Comparison of ENCODE assay signal across 35 mouse cellular contexts in genomic region chr19:47927032-47927431, GRCm38 (mm10). TPM values are rescaled to one million over a fixed set of nuclear protein-coding genes. Genes with fewer than 3 reads are reported as not detected.
"Had no signal": no experiment of that assay in that cellular context is flagged by ENCODE, and none has a peak within 500 bp of the region (broad histone marks: within the 10 kb centered on the region; RNA-seq: fewer than 3 reads in every experiment).

No protein-coding gene starts in this region.

- H3K36me3 ChIP-seq: embryonic facial prominence, embryonic 10.5 days; embryonic facial prominence, embryonic 12.5 days; embryonic facial prominence, embryonic 13.5 days; embryonic facial prominence, embryonic 15.5 days; forebrain, embryonic 10.5 days; forebrain, embryonic 12.5 days; forebrain, embryonic 15.5 days had no signal

- H3K27ac ChIP-seq: embryonic facial prominence, embryonic 10.5 days; embryonic facial prominence, embryonic 12.5 days; embryonic facial prominence, embryonic 13.5 days; embryonic facial prominence, embryonic 15.5 days; forebrain, embryonic 10.5 days; forebrain, embryonic 12.5 days; forebrain, embryonic 13.5 days; forebrain, embryonic 15.5 days; gastrocnemius, adult 2 months; heart, adult 2 months had no signal

- H3K9me3 ChIP-seq: embryonic facial prominence, embryonic 12.5 days; embryonic facial prominence, embryonic 13.5 days; embryonic facial prominence, embryonic 15.5 days; forebrain, embryonic 10.5 days; forebrain, embryonic 13.5 days; forebrain, embryonic 15.5 days had no signal

- H3K4me1 ChIP-seq: embryonic facial prominence, embryonic 12.5 days; forebrain, embryonic 10.5 days; forebrain, embryonic 12.5 days; forebrain, embryonic 13.5 days; forebrain, embryonic 15.5 days had no signal

- ATAC-seq: forebrain, embryonic 13.5 days; forebrain, embryonic 14.5 days; forebrain, embryonic 15.5 days; forebrain, embryonic 16.5 days; forebrain, postnatal 0 days had no signal

- DNase-seq: cerebellum, adult 8-10 months; cerebellum, adult 9-10 months; cerebellum, adult 9-11 months; cerebellum, postnatal 10 days; cerebellum, postnatal 14 days; cerebellum, postnatal 25 days; cerebellum, postnatal 36 days; embryo, embryonic 11 days; forebrain, postnatal 0 days; gastrocnemius, adult 2 months; gastrocnemius, postnatal 10 days; gastrocnemius, postnatal 14 days; gastrocnemius, postnatal 25 days; gastrocnemius, postnatal 36 days; heart, adult 11 months; heart, adult 18-20 months; heart, adult 2 months had no signal

- H3K4me3 ChIP-seq: embryonic facial prominence, embryonic 10.5 days; embryonic facial prominence, embryonic 12.5 days; embryonic facial prominence, embryonic 13.5 days; embryonic facial prominence, embryonic 15.5 days; erythroblast, embryonic 14.5 days; forebrain, embryonic 10.5 days; forebrain, embryonic 12.5 days; forebrain, embryonic 13.5 days; forebrain, embryonic 15.5 days; gastrocnemius, adult 2 months; heart, adult 2 months had no signal

- H3K27me3 ChIP-seq: embryonic facial prominence, embryonic 12.5 days; embryonic facial prominence, embryonic 13.5 days; embryonic facial prominence, embryonic 15.5 days; forebrain, embryonic 12.5 days; forebrain, embryonic 13.5 days; forebrain, embryonic 15.5 days had no signal

- H3K9ac ChIP-seq: embryonic facial prominence, embryonic 12.5 days; embryonic facial prominence, embryonic 13.5 days; embryonic facial prominence, embryonic 15.5 days; forebrain, embryonic 12.5 days; forebrain, embryonic 13.5 days; forebrain, embryonic 15.5 days; forebrain, postnatal 0 days had no signal

- H3K4me2 ChIP-seq: embryonic facial prominence, embryonic 12.5 days; embryonic facial prominence, embryonic 13.5 days; embryonic facial prominence, embryonic 15.5 days; forebrain, embryonic 12.5 days; forebrain, embryonic 13.5 days; forebrain, embryonic 15.5 days had no signal

RNA-seq across cellular contexts. Expression of gene Cfap43, which starts 7.9 kb away (rescaled TPM):
- total RNA-seq: common myeloid progenitor, adult 5-6 weeks; gastrocnemius, adult 18-20 months; gastrocnemius, adult 8-10 months; gastrocnemius, postnatal 10 days; gastrocnemius, postnatal 14 days; gastrocnemius, postnatal 25 days; gastrocnemius, postnatal 36 days; heart, adult 2 months had no signal
- polyA plus RNA-seq: embryonic facial prominence, embryonic 11.5 days; erythroblast, embryonic 14.5 days had no signal

RNA-seq across cellular contexts. Expression of gene Cfap58, which starts 10.4 kb away (rescaled TPM):
- total RNA-seq: common myeloid progenitor, adult 5-6 weeks; gastrocnemius, adult 18-20 months; gastrocnemius, adult 2 months; gastrocnemius, adult 8-10 months; gastrocnemius, postnatal 10 days; gastrocnemius, postnatal 14 days; gastrocnemius, postnatal 25 days; gastrocnemius, postnatal 36 days; gastrocnemius, postnatal 4 days; granulocyte monocyte progenitor cell, adult 5-6 weeks had no signal
- polyA plus RNA-seq: embryonic facial prominence, embryonic 10.5 days; embryonic facial prominence, embryonic 11.5 days; embryonic facial prominence, embryonic 12.5 days; erythroblast, embryonic 14.5 days; forebrain, embryonic 10.5 days; forebrain, embryonic 11.5 days had no signal
